Comparison of ENCODE assay signal across 7 mouse cellular contexts in the genomic region with DNA sequence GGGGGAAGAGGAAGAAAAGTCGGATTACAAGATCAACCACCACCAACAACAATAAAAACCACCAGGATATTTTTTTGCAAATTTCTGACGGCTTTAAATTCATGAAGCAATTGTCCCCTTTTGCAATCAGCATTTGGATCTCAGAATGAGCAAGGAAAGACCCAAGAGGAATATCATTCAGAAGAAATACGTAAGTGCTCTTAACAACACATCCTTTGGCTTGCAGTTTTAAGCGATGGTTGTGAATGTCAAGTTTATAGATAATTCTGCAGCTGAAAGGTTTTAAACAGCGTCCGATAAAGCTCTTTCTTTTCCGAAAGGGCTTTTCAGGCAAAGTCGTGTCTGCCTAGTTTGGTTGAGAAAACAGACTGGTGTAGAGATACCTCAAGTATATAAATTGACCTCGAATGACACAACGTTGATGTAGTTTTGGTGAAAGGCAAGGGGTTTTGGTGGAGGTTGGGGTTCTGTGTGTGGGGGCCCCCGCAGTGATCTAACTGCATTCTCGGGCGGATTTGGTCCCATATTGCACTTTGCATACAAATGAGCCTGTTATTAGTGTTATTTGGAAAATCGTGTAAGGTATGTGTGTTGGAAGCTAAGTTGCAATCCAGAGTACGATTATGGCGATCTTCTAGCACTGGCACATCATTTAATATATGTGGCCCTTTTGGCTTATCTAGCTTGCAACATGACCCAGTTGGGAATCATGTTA. TPM values are rescaled to one million over a fixed set of nuclear protein-coding genes. Genes with fewer than 3 reads are reported as not detected.
DNase-seq lines count a peak whose midpoint lies in the region; ATAC-seq and TF ChIP-seq lines count a peak whose summit lies in the region.

No protein-coding gene starts in this region.

- no peak for TF ChIP-seq CTCF in forebrain, postnatal 0 days (IDR thresholded peaks at IDR 0.05; ENCODE audit: low read depth)

- H3K4me1 ChIP-seq in kidney, embryonic 14.5 days (ENCODE audit: control insufficient read depth, insufficient read depth, low read length), result peaks cover 24% of the 10 kb centered on the region; the same call in 1 of the 2 replicates
- H3K4me1 ChIP-seq in brown adipose tissue, adult 24 weeks (ENCODE audit: control insufficient read depth, insufficient read depth, insufficient read length, low read length), result peaks cover 10% of the 10 kb centered on the region
- peaks cover 13% of the 10 kb centered on the region; the same call in 1 of the 2 replicates for H3K4me1 ChIP-seq in forebrain, postnatal 0 days (ENCODE audit: insufficient read depth)
- peaks cover 41% of the 10 kb centered on the region for H3K4me1 ChIP-seq in liver, embryonic 12.5 days

- no peak for ATAC-seq in kidney, embryonic 14.5 days (ENCODE audit: low FRiP score, low TSS enrichment)
- ATAC-seq in forebrain, postnatal 0 days, result no peak
- no peak for ATAC-seq in liver, embryonic 12.5 days

- peak overlapping the region; percentile 94 for H3K9ac ChIP-seq in kidney, embryonic 14.5 days (ENCODE audit: low read depth, low read length)
- H3K9ac ChIP-seq in forebrain, postnatal 0 days, result peak overlapping the region; percentile 85
- peak overlapping the region; percentile 93 for H3K9ac ChIP-seq in liver, embryonic 12.5 days

- H3K27ac ChIP-seq in kidney, embryonic 14.5 days (ENCODE audit: low read depth, low read length), result peak overlapping the region; percentile 17; the same call in 1 of the 2 replicates
- peak overlapping the region; percentile 46 for H3K27ac ChIP-seq in brown adipose tissue, adult 24 weeks (replicated peaks; ENCODE audit: low read depth, low read length)
- H3K27ac ChIP-seq in forebrain, postnatal 0 days (ENCODE audit: low read depth, low read length), result no peak overlapping the region
- H3K27ac ChIP-seq in liver, embryonic 12.5 days, result peak overlapping the region; percentile 90

- no peak for DNase-seq in kidney, postnatal 36 days
- peak; percentile 35 for DNase-seq in forebrain, postnatal 0 days
- peak; percentile 24 for DNase-seq in splenic B cell, adult 2 months (ENCODE audit: low read depth, low spot score)
- DNase-seq in testis, postnatal 10 days (ENCODE audit: low spot score), result no peak

- peak overlapping the region; percentile 60 for H3K4me3 ChIP-seq in kidney, embryonic 14.5 days (ENCODE audit: low read length)
- H3K4me3 ChIP-seq in brown adipose tissue, adult 24 weeks (ENCODE audit: insufficient read depth, low read depth, low read length), result peak overlapping the region; percentile 95
- peak overlapping the region; percentile 75 for H3K4me3 ChIP-seq in forebrain, postnatal 0 days (ENCODE audit: low read depth, low read length)
- H3K4me3 ChIP-seq in liver, embryonic 12.5 days, result peak overlapping the region; percentile 74

- H3K4me2 ChIP-seq in kidney, embryonic 14.5 days (replicated peaks; ENCODE audit: low read depth, low read length), result peak overlapping the region; percentile 85
- peak overlapping the region; percentile 95 for H3K4me2 ChIP-seq in forebrain, postnatal 0 days (ENCODE audit: low read depth)
- H3K4me2 ChIP-seq in liver, embryonic 12.5 days, result peak overlapping the region; percentile 96

- no peaks in the 10 kb centered on the region for H3K9me3 ChIP-seq in kidney, embryonic 14.5 days (ENCODE audit: control insufficient read depth, low read length)
- H3K9me3 ChIP-seq in forebrain, postnatal 0 days (ENCODE audit: low read length), result no peaks in the 10 kb centered on the region
- H3K9me3 ChIP-seq in liver, embryonic 12.5 days (replicated peaks), result no peaks in the 10 kb centered on the region

- no peaks in the 10 kb centered on the region for H3K36me3 ChIP-seq in kidney, embryonic 14.5 days (ENCODE audit: control insufficient read depth, insufficient read depth, low read length)
- no peaks in the 10 kb centered on the region for H3K36me3 ChIP-seq in forebrain, postnatal 0 days (ENCODE audit: insufficient read depth)
- no peaks in the 10 kb centered on the region for H3K36me3 ChIP-seq in liver, embryonic 12.5 days
- no peaks in the 10 kb centered on the region for H3K36me3 ChIP-seq in splenic B cell, adult 2 months (ENCODE audit: control insufficient read depth, insufficient read depth, low read length, poor library complexity, severe bottlenecking)

- H3K27me3 ChIP-seq in kidney, embryonic 14.5 days (ENCODE audit: control insufficient read depth, insufficient read depth, low read length), result no peaks in the 10 kb centered on the region
- H3K27me3 ChIP-seq in forebrain, postnatal 0 days (ENCODE audit: insufficient read depth, low read length), result no peaks in the 10 kb centered on the region
- no peaks in the 10 kb centered on the region for H3K27me3 ChIP-seq in liver, embryonic 12.5 days (replicated peaks)
- no peaks in the 10 kb centered on the region for H3K27me3 ChIP-seq in splenic B cell, adult 2 months (ENCODE audit: control insufficient read depth, insufficient read depth, low read length, poor library complexity, severe bottlenecking)

- under 1% methylated on average over 16 of the region's 16 CpGs for WGBS in kidney, embryonic 14.5 days
- under 1% methylated on average over 16 of the region's 16 CpGs for WGBS in forebrain, postnatal 0 days
- WGBS in liver, embryonic 12.5 days (ENCODE audit: insufficient replicate concordance), result under 1% methylated on average over 16 of the region's 16 CpGs

RNA-seq across cellular contexts. Expression of a gene that starts 2.6 kb away (rescaled TPM):
- polyA plus RNA-seq in kidney, embryonic 14.5 days (2014; fragmentation: Nextera tagmentation; extraction: Ambion mirVana), result 27.4 and 28.1 TPM in 2 replicates
- 9.6 and 10.2 TPM in 2 replicates for polyA plus RNA-seq in brown adipose tissue, adult 24 weeks (2012; ENCODE audit: insufficient read depth, insufficient read length, missing spikeins)
- 20.2 and 22.2 TPM in 2 replicates for total RNA-seq in forebrain, postnatal 0 days (2014; rRNA removed)
- polyA plus RNA-seq in forebrain, postnatal 0 days (2015; fragmentation: Nextera tagmentation; extraction: Ambion mirVana), result 8.9 and 16.5 TPM in 2 replicates
- polyA plus RNA-seq in liver, embryonic 12.5 days (2016; fragmentation: Nextera tagmentation; extraction: Ambion mirVana), result 18.0 and 21.0 TPM in 2 replicates

Comparison
In these comparisons a context has a peak if more than half of its experiments do, and no peak if none do; other contexts are left out.
1. DNase-seq: peak in forebrain, postnatal 0 days (single experiment) and splenic B cell, adult 2 months (single experiment); none in kidney, postnatal 36 days (0 of 2) and testis, postnatal 10 days (single experiment).
2. Peak in every context shown above with its lines, with median percentiles within 50 percentile points of each other: H3K4me2 ChIP-seq, H3K4me3 ChIP-seq and H3K9ac ChIP-seq.